Mouse (Mus musculus) lung, postnatal 0 days (tissue): ENCODE data around the gene Cep112.

Experiments used
- CTCF ChIP-seq: IDR thresholded peaks from 2 replicates; pipeline ENCODE4 v1.5.1; 2016; ENCODE audit warnings: antibody characterized with exemption, mild to moderate bottlenecking
- EP300 ChIP-seq: IDR thresholded peaks from 2 replicates; pipeline ENCODE4 v1.6.1; 2016; ENCODE audit warnings: antibody characterized with exemption, mild to moderate bottlenecking, control low read depth

DNA sequence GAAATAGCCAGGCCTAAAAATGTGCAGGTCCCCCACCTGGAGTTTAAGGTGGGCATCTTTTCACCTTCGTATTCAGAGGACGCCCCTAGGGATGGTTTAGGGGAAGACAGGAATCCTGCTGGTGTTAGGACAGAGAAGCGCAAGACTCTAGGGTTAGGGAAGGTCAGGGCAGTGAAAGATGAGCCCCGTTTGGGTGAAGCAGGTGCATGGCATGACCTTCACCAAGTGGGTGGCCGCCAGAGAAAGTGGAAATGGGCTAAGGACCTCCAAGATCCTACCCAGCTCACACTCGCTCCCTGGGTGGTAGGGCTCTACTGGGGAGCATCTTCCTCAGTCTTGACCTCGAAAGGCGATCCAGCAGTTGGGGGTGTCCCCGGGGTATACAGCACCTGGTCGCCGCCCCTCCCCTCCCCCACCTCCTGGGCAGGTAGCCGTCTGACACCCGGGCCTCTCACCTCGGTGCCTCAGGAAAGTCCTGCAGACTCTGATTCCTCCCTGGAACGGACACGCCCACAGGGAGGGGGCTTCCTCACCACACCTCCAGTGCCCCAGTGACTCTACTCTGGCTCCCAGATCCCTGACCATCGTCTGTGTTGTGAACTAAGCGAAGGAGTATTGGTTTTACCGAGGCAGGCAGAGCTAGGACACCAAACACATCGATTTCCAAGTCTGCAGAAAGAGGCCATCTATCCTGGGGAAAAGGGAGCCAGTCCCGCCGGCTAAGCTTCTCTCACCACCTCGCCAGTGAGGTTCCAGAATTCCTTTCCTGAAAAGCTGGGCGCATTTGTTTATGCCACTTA lies 484.6 kb downstream of the Cep112 start:
- TF ChIP-seq CTCF: no peak
- no peak for TF ChIP-seq EP300
